Mouse (Mus musculus): ENCODE measurements at regions not wholly inside any gene's neighbourhood (a gene's known extent, or its start where the extent isn't known, plus 50 kb on each side); places are given as distances from the start of the nearest gene placed in this dataset.
"Not testable (repeated sequence)": the region's sequence is repeated elsewhere in the genome, so short reads cannot be mapped to it uniquely, and the experiment has no call there.

- peak; percentile 25 for DNase-seq (ENCODE audit: extremely low read depth, low read depth, low spot score)
Observed at GRCm38 (mm10) chr8:90056331-90056730, 291.8 kb downstream of the Tox3 start.

GRCm38 (mm10) chr8:90046779-90047178 is 301.4 kb downstream of the Tox3 start:
- Histone ChIP-seq H3K4me3 (ENCODE audit: insufficient read depth, low read depth, low read length) (no peak overlapping the region), H3K27ac (replicated peaks; ENCODE audit: insufficient read depth, low read depth, low read length) (no peak overlapping the region), H3K27me3 (ENCODE audit: control insufficient read depth, insufficient read depth, low read length) (no peaks in the 10 kb centered on the region), H3K9ac (ENCODE audit: low read depth, low read length) (no peak overlapping the region), H3K36me3 (ENCODE audit: control insufficient read depth, insufficient read depth, low read length) (no peaks in the 10 kb centered on the region), H3K79me2 (ENCODE audit: control insufficient read depth, insufficient read depth, low read length) (no peaks in the 10 kb centered on the region), H3K4me1 (ENCODE audit: control insufficient read depth, insufficient read depth, low read length) (no peaks in the 10 kb centered on the region)
- no peak for DNase-seq (ENCODE audit: extremely low read depth, low read depth, low spot score)
- WGBS = 83% methylated on average over 9 of the region's 9 CpGs
- no peak for TF ChIP-seq CTCF (IDR thresholded peaks at IDR 0.05; ENCODE audit: low read depth, low read length)
- TF ChIP-seq POLR2A (IDR thresholded peaks at IDR 0.05; ENCODE audit: extremely low read depth, insufficient read depth, low read length) = no peak

More at GRCm38 (mm10) chr8:90056331-90056730, 291.8 kb downstream of the Tox3 start:
- Histone ChIP-seq H3K36me3 (ENCODE audit: control insufficient read depth, insufficient read depth, low read length) (no peaks in the 10 kb centered on the region), H3K9ac (ENCODE audit: low read depth, low read length) (no peak overlapping the region), H3K4me3 (ENCODE audit: insufficient read depth, low read depth, low read length) (no peak overlapping the region), H3K4me1 (ENCODE audit: control insufficient read depth, insufficient read depth, low read length) (no peaks in the 10 kb centered on the region), H3K79me2 (ENCODE audit: control insufficient read depth, insufficient read depth, low read length) (no peaks in the 10 kb centered on the region), H3K27ac (replicated peaks; ENCODE audit: insufficient read depth, low read depth, low read length) (no peak overlapping the region), H3K27me3 (ENCODE audit: control insufficient read depth, insufficient read depth, low read length) (no peaks in the 10 kb centered on the region)
- TF ChIP-seq CTCF (IDR thresholded peaks at IDR 0.05; ENCODE audit: low read depth, low read length) (no peak), POLR2A (IDR thresholded peaks at IDR 0.05; ENCODE audit: extremely low read depth, insufficient read depth, low read length) (no peak)
- 81% methylated on average over 1 of the region's 1 CpGs for WGBS

GRCm38 (mm10) chr8:90036436-90036835 is 311.7 kb downstream of the Tox3 start:
- Histone ChIP-seq H3K4me3 (ENCODE audit: insufficient read depth, low read depth, low read length) (no peak overlapping the region), H3K27me3 (ENCODE audit: control insufficient read depth, insufficient read depth, low read length) (no peaks in the 10 kb centered on the region), H3K27ac (replicated peaks; ENCODE audit: insufficient read depth, low read depth, low read length) (no peak overlapping the region), H3K36me3 (ENCODE audit: control insufficient read depth, insufficient read depth, low read length) (no peaks in the 10 kb centered on the region), H3K9ac (ENCODE audit: low read depth, low read length) (no peak overlapping the region), H3K79me2 (ENCODE audit: control insufficient read depth, insufficient read depth, low read length) (no peaks in the 10 kb centered on the region), H3K4me1 (ENCODE audit: control insufficient read depth, insufficient read depth, low read length) (no peaks in the 10 kb centered on the region)
- 78% methylated on average over 3 of the region's 3 CpGs for WGBS
- TF ChIP-seq CTCF (IDR thresholded peaks at IDR 0.05; ENCODE audit: low read depth, low read length) (no peak), POLR2A (IDR thresholded peaks at IDR 0.05; ENCODE audit: extremely low read depth, insufficient read depth, low read length) (no peak)
- no peak for DNase-seq (ENCODE audit: extremely low read depth, low read depth, low spot score)

- no peak for DNase-seq (ENCODE audit: extremely low read depth, low read depth, low spot score)
- Histone ChIP-seq H3K36me3 (ENCODE audit: control insufficient read depth, insufficient read depth, low read length) (no peaks in the 10 kb centered on the region), H3K4me3 (ENCODE audit: insufficient read depth, low read depth, low read length) (no peak overlapping the region), H3K27me3 (ENCODE audit: control insufficient read depth, insufficient read depth, low read length) (no peaks in the 10 kb centered on the region), H3K79me2 (ENCODE audit: control insufficient read depth, insufficient read depth, low read length) (no peaks in the 10 kb centered on the region), H3K27ac (replicated peaks; ENCODE audit: insufficient read depth, low read depth, low read length) (no peak overlapping the region), H3K4me1 (ENCODE audit: control insufficient read depth, insufficient read depth, low read length) (no peaks in the 10 kb centered on the region), H3K9ac (ENCODE audit: low read depth, low read length) (no peak overlapping the region)
- TF ChIP-seq CTCF (IDR thresholded peaks at IDR 0.05; ENCODE audit: low read depth, low read length) (no peak), POLR2A (IDR thresholded peaks at IDR 0.05; ENCODE audit: extremely low read depth, insufficient read depth, low read length) (no peak)
- WGBS = 90% methylated on average over 4 of the region's 4 CpGs
Observed at GRCm38 (mm10) chr8:90032572-90032971, 315.6 kb downstream of the Tox3 start.

- Histone ChIP-seq H3K27ac (replicated peaks; ENCODE audit: insufficient read depth, low read depth, low read length) (no peak overlapping the region), H3K4me3 (ENCODE audit: insufficient read depth, low read depth, low read length) (no peak overlapping the region), H3K9ac (ENCODE audit: low read depth, low read length) (no peak overlapping the region), H3K4me1 (ENCODE audit: control insufficient read depth, insufficient read depth, low read length) (no peaks in the 10 kb centered on the region), H3K36me3 (ENCODE audit: control insufficient read depth, insufficient read depth, low read length) (no peaks in the 10 kb centered on the region), H3K27me3 (ENCODE audit: control insufficient read depth, insufficient read depth, low read length) (no peaks in the 10 kb centered on the region), H3K79me2 (ENCODE audit: control insufficient read depth, insufficient read depth, low read length) (no peaks in the 10 kb centered on the region)
- 61% methylated on average over 1 of the region's 1 CpGs for whole genome bisulfite sequencing
- no peak for DNase-seq (ENCODE audit: extremely low read depth, low read depth, low spot score)
- no peak for TF ChIP-seq CTCF (IDR thresholded peaks at IDR 0.05; ENCODE audit: low read depth, low read length)
- TF ChIP-seq POLR2A (IDR thresholded peaks at IDR 0.05; ENCODE audit: extremely low read depth, insufficient read depth, low read length) = no peak
Observed at GRCm38 (mm10) chr8:90031220-90031619, 316.9 kb downstream of the Tox3 start.

- H3K4me1 ChIP-seq (ENCODE audit: control insufficient read depth, insufficient read depth, low read length); H3K4me3 ChIP-seq (ENCODE audit: insufficient read depth, low read depth, low read length); H3K79me2 ChIP-seq (ENCODE audit: control insufficient read depth, insufficient read depth, low read length); DNase-seq (ENCODE audit: extremely low read depth, low read depth, low spot score); H3K27me3 ChIP-seq (ENCODE audit: control insufficient read depth, insufficient read depth, low read length); H3K27ac ChIP-seq (replicated peaks; ENCODE audit: insufficient read depth, low read depth, low read length); H3K9ac ChIP-seq (ENCODE audit: low read depth, low read length); H3K36me3 ChIP-seq (ENCODE audit: control insufficient read depth, insufficient read depth, low read length): not testable (repeated sequence)
- WGBS = 46% methylated on average over 1 of the region's 1 CpGs
Observed at GRCm38 (mm10) chr8:90017958-90018357, 330.2 kb downstream of the Tox3 start.
